ENCODE assay signal across 9 mouse cellular contexts in genomic region chr11:118133133-118133751, GRCm38 (mm10). TPM values are rescaled to one million over a fixed set of nuclear protein-coding genes. Genes with fewer than 3 reads are reported as not detected.
DNase-seq lines count a peak whose midpoint lies in the region; ATAC-seq lines count a peak whose summit lies in the region.
"Had no signal": no experiment of that assay in that cellular context is flagged by ENCODE, and none has a peak within 500 bp of the region (broad histone marks: within the 10 kb centered on the region; RNA-seq: fewer than 3 reads in every experiment).

No protein-coding gene starts in this region.

- H3K36me3 ChIP-seq in heart, embryonic 14.5 days (ENCODE audit: control insufficient read depth, insufficient read depth, low read length): no peaks in the 10 kb centered on the region
- no peaks in the 10 kb centered on the region for H3K36me3 ChIP-seq in intestine, embryonic 16.5 days (ENCODE audit: control insufficient read depth, insufficient read depth, low read length)
- H3K36me3 ChIP-seq: G1E had no signal

- H3K9me3 ChIP-seq in heart, embryonic 14.5 days (ENCODE audit: control insufficient read depth, low read length): no peaks in the 10 kb centered on the region
- no peaks in the 10 kb centered on the region for H3K9me3 ChIP-seq in intestine, embryonic 16.5 days (ENCODE audit: control insufficient read depth, low read length)
- H3K9me3 ChIP-seq: G1E had no signal

- DNase-seq in heart, postnatal 4 days: no peak
- peak; percentile 36 for DNase-seq in 3T3-L1 (ENCODE audit: low read depth, low spot score)
- peak; percentile 34 for DNase-seq in embryo, embryonic 9.5 days (ENCODE audit: extremely low spot score)
- DNase-seq in urinary bladder, adult 18-20 months (ENCODE audit: low spot score in 2 of 2): no peak
- DNase-seq in right cerebral cortex, postnatal 36 days (ENCODE audit: low spot score in 2 of 2): no peak

- 46% methylated on average over 9 of the region's 9 CpGs for WGBS in heart, embryonic 14.5 days
- 56% methylated on average over 9 of the region's 9 CpGs for WGBS in intestine, embryonic 16.5 days

- no peaks in the 10 kb centered on the region for H3K27me3 ChIP-seq in heart, embryonic 14.5 days (ENCODE audit: control insufficient read depth, insufficient read depth, low read length)
- no peaks in the 10 kb centered on the region for H3K27me3 ChIP-seq in intestine, embryonic 16.5 days (replicated peaks; ENCODE audit: control insufficient read depth, insufficient read depth, low read length)

- no peak overlapping the region for H3K4me3 ChIP-seq in heart, embryonic 14.5 days (ENCODE audit: control insufficient read depth in 1 of 2, insufficient read depth in 1 of 2, low read depth in 1 of 2, low read length in 2 of 2)
- no peak overlapping the region for H3K4me3 ChIP-seq in intestine, embryonic 16.5 days (ENCODE audit: low read length)

- no peak overlapping the region for H3K4me2 ChIP-seq in heart, embryonic 14.5 days (ENCODE audit: low read length)
- H3K4me2 ChIP-seq in intestine, embryonic 16.5 days (ENCODE audit: low read depth, low read length): no peak overlapping the region

- peaks cover 23 to 24% of the 10 kb centered on the region in 2 experiments for H3K4me1 ChIP-seq in heart, embryonic 14.5 days (ENCODE audit: control insufficient read depth in 2 of 2, insufficient read depth in 2 of 2, low read length in 2 of 2)
- peaks cover 23% of the 10 kb centered on the region for H3K4me1 ChIP-seq in intestine, embryonic 16.5 days (ENCODE audit: control insufficient read depth, insufficient read depth, low read length)

- ATAC-seq in heart, embryonic 14.5 days (ENCODE audit: insufficient number of reproducible peaks, insufficient read depth, low FRiP score, low read depth): peak; percentile 14; the same call in 1 of the 2 replicates
- peak; percentile 44 for ATAC-seq in intestine, embryonic 16.5 days
- ATAC-seq in megakaryocyte-erythroid progenitor cell, adult 5-6 weeks (replicated peaks; ENCODE audit: low FRiP score, low TSS enrichment, poor library complexity, severe bottlenecking): no peak

- no peak overlapping the region for H3K9ac ChIP-seq in heart, embryonic 14.5 days (ENCODE audit: low read length)
- H3K9ac ChIP-seq in intestine, embryonic 16.5 days (ENCODE audit: low read depth, low read length): no peak overlapping the region

- H3K27ac ChIP-seq in heart, embryonic 14.5 days (replicated peaks in 1 of 2; ENCODE audit: control insufficient read depth in 1 of 2, insufficient read depth in 1 of 2, low read depth in 2 of 2, low read length in 2 of 2): peak overlapping the region in 1 of 2 experiments; percentile 39; a peak in 3 of 4 replicates
- H3K27ac ChIP-seq in intestine, embryonic 16.5 days (ENCODE audit: low read length): peak overlapping the region; percentile 24

RNA-seq across cellular contexts. Expression of gene Dnah17, which starts 2.8 kb away (rescaled TPM):
- 0.11 and 0.23 TPM in 2 replicates for polyA plus RNA-seq in heart, embryonic 14.5 days (2014; fragmentation: Nextera tagmentation; extraction: Ambion mirVana)
- total RNA-seq in heart, postnatal 4 days (2021): under 1 TPM; 0.05 TPM
- 0.09 and 0.13 TPM in 2 replicates for polyA plus RNA-seq in intestine, embryonic 16.5 days (2015; fragmentation: Nextera tagmentation; extraction: Ambion mirVana)
- 0.05 and 1.2 TPM in 2 replicates for total RNA-seq in megakaryocyte-erythroid progenitor cell, adult 5-6 weeks (2014; fragmentation: Nextera tagmentation)
- total RNA-seq in megakaryocyte-erythroid progenitor cell, adult 5-6 weeks (2017): 0.04 TPM in 1 of 2 replicates, not detected in the other
- polyA plus RNA-seq: G1E had no signal

Comparison
In these comparisons a context has a peak if more than half of its experiments do, and no peak if none do; other contexts are left out.
1. DNase-seq: peak in 3T3-L1 (single experiment) and embryo, embryonic 9.5 days (single experiment); none in heart, postnatal 4 days (single experiment), urinary bladder, adult 18-20 months (0 of 2) and right cerebral cortex, postnatal 36 days (0 of 2).